Mouse (Mus musculus) testis, postnatal 14 days (tissue): ENCODE measurements around the gene Sel1l.

Source experiments
- DNase-seq: peaks from one replicate; pipeline ENCODE4 v3.0.0; 2021; ENCODE audit warnings: low spot score

The Sel1l gene

DNA sequence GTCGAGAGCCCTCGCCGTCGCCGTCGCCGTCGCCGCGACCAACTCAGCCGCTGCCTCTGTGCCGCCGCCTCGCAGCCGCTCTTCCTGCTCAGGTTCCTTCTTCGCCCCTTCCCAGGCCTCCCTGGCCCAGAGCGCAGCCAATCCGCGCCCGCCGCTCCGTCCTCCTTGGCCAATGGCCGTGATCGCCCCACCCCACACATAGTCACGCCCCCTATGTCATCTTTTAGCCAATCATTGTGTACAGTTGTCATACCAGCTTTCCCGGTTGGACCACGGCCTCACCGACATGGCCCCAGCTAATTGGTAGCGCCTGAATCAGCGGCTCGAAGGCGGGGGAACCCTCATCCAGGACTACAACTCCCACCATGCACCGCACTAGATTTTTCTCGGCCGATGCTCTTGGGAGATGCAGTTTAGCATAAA is at the start of gene Sel1l:
Gene Sel1l (minus strand): TSS at position 113 of the 423 bp plus-strand sequence.
- DNase-seq: peak; percentile 99

GRCm38 (mm10) chr12:91892622-91893560 is 43.9 kb upstream of the Sel1l start:
- DNase-seq: no peak

- DNase-seq: no peak
Measured at GRCm38 (mm10) chr12:91880431-91880830, 31.5 kb upstream of the Sel1l start.

DNA sequence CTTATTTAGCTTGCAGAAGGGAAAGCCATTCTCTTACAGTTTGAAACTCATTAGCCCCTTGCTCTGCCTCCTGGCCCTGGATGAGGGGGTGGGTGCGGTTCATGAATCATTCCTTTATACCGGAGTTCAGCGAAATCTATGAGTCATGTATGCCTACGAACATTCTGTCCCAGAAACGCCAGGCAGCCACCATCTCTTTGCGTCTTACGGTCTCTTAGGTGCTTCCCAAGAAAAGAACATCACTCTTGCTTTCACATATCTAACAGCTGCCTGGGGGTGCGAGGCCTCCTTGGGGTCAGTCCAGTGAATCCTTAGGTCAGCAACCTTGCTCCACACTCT is 29.9 kb upstream of the Sel1l start:
- no peak for DNase-seq

DNA sequence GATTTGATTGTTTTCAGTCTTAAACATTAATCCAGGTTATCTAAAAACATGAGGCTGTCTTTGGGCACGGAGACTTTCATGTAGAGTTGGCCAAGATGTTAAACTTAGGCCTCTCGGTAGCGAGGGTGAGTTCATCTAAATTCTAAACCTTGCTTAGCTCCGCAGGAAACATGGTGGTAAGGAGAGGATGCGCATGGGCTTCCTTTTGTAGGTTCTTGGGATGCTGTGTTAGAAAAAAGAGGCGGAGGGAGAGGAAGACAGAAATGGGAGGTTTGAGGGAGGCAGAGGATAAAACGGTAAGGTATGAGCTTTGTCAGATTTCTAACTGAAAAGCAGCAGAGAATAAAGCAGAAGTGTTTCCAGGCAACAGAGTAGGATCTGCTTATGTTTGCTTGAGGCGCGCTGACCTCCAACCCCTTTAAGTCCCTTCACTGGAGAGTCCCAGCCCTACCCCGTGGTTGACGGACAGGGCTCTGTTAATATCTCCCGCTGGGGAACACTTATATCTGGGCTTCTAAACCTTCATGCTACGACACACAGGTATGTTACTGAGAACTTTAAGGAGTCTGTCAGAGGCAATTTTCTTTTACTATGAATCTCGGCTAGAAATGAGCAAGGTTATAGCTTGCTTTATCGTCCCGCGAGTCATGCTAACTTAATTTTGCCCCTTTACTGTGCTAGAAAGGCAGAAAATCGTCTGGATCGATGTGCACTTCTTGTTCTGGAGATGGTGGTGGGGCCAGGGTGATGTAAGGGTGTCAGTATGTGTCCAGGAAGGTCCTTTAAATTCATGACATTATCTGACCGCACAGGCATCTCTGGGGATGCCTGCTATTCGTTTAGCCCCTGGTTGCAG is 29.3 kb upstream of the Sel1l start:
- no peak for DNase-seq

DNA sequence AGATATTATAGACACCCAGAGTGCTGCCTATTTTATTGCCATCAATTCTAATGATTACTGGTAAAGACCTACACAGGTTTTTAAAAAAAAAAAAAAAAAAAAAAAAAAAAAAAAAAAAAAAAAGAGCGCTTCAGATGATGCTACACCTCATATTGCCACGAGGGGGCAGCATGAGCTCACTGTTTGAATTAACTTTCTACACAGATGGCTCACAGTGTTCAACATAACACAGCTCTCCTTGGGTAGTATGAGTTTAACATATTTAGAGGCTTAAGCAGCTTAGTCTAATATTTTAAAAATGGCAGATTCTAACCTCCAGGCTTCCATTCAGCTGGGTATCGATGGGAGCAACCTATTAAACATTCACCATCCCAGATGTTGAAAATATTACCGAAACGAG is 28.7 kb upstream of the Sel1l start:
- DNase-seq: no peak

DNA sequence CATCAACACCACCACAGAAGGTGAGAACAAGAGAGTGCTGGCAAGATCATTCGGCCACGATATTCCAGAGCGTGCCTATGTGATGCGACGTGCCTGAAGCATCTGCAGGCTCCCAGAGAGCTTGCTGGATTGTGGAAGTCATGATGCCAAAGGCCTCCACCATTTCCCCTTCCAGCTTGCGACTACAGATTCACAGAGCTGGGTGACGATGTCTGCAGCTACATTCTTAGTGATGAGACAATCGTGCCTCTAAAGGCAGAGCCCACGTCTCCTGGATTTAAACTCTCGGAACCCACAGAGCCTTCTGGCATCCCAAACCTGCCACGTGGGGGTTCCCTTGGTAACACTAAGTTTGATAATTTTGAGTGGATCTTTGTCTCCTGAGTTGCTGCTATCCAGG is 21.7 kb upstream of the Sel1l start:
- DNase-seq: no peak

DNA sequence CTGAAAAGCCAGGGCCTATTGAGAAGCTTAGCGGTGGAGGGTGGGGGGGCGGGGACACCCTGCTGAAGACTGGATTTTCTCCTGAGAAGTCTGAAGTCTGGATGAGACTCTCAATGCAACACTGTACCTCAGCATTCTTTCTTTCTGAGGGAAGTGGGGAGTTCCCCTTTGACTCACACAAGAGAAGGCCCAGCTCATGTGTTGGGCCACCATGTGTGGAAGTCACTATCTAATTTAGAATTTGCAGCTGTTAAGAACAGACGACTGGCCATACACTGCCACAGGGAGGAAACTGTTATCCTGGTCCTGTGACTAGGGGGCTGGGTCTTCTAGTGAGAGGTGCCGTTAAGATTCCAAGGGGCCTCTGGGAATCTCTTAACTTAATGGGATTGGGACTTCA is 20.4 kb upstream of the Sel1l start:
- no peak for DNase-seq

DNA sequence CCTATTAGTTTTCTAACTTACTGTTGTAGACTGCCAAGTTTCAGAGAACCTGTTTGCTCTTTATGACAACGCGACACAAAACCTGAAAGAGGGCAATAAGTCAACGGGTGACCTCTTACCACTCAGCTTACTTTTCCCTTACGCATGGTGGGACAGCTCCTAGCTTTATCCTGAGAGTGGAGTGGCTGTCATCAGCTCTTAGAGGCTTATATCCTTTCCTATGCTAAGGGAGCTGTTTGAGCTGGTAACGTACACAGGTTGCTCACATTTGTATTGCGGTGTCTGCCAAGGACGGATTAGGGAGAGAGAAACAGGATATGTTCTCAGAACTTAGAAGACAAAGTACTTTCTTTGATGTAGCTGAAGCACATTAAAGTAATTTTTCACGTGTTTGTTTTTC is 5.4 kb upstream of the Sel1l start:
- DNase-seq: no peak

DNA sequence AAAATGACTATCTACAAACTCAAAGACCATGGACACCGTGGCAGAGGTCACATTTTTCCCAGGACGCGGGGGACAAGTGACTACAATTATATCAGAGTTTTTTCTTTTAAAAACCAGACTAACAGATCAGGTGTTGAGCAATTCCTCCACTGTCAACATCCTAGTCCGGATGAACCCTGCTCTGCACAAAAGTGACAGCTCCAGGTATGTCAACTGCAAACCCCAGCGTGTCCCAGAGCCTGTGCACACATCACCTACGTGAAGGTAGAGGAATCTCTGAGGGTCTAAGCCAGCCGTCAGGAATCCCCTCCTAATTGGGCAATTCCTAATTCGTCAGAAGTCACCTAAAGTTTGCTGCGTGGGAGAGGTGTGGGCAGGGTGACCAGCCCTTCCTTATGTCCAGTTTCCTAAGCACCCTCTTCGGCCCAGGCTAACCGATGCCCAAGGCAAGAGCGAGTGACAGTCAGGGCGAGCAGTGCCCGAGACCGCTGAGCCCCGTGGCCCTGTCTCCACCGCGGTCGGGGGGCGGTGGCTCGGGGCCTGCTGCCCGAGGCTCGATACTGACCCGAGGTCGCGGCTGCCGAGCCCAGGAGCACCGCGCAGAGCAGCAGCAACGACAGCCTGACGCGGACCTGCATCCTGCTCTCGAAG is 438 bp downstream of the Sel1l start:
- DNase-seq: no peak

- DNase-seq: no peak
Measured at GRCm38 (mm10) chr12:91846038-91846437, 2.9 kb downstream of the Sel1l start.

DNA sequence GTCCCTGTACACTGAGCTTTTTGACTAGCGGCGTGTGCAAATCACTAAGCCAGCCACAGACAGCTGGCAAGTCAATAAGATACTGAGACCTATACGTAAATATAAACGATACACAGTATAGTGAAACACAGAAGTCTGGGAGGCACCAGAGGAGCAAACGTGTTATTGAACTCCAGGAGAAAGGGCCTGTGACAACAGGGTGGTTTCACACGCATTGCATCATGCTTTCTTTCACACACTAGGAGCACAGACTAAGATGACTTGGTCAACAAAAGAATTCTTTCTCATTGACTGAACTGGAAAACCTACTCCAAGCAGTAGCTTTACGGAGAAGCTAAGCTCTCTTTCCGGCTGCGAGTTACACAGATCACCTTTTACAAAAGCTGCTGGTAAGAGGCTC is 3.6 kb downstream of the Sel1l start:
- no peak for DNase-seq

GRCm38 (mm10) chr12:91844542-91844941 is 4.4 kb downstream of the Sel1l start:
- no peak for DNase-seq

DNA sequence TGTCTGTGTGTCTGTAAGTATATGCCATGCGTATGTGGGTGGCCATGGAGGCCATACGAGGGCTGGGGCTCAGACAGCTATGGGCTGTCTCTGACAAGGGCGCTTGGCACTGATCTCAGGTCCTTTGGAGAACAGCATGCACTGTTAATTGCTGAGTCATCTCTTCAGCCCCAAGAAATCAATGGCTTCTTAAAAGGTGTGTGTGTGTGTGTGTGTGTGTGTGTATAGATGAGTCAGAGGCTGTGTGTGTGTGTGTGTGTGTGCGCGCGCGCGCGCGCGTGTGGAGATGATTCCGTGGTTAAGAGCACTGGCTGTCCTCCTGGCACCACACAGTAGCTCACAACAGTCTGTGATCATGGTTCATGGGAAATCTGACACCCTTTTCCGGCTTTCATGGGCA is 5.1 kb downstream of the Sel1l start:
- DNase-seq: no peak

GRCm38 (mm10) chr12:91841714-91842113 is 7.2 kb downstream of the Sel1l start:
- no peak for DNase-seq

DNA sequence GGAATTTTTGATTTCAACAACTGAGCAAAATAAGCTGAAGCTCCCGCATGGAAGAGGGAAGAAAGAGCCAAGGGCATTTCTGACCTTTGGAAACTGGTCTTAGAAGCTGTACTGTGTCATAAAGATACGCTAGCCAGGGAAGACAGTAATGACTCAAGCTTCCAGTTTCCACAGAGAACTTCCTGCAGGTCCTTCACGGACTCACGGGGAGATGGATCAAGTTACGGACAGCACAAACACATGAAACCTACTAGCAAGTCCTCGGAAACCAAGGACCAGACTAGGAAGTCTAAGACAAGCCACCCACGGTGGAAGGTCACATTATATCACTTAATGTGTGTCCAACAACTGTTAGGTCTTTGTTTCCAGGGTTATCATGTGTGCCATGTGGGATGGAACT is 10.7 kb downstream of the Sel1l start:
- no peak for DNase-seq

DNA sequence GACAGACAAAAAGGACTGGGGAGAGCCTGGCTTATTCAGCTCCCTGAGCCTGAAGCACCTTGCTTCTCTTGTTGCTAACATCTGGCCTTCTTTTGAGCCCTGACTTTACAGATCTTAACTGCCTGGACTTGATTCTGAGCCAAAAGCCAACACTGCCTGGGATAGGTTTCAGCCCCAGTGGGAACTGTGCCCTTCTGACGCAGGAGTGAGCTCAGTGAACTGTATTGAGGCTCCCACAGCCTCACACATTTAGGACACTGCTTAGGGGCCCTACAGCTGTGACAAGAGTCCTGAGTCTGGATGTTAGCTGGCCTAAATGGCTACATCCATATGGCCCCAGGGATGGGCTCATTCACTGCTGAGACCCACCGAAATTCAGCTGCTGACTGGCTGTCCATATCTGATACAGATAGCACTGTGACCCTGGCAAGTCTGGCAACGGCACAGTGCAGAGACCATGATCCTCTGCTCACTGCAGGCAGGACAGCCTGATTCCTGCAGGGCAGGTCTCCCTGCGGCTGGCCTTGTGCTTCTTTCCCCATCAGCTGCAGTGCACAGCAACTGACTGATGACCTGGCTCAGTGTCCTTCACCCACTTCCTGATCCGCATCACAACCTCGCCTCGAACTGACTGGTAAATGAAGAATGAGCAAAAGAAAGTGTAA is 11.4 kb downstream of the Sel1l start:
- DNase-seq: no peak

DNA sequence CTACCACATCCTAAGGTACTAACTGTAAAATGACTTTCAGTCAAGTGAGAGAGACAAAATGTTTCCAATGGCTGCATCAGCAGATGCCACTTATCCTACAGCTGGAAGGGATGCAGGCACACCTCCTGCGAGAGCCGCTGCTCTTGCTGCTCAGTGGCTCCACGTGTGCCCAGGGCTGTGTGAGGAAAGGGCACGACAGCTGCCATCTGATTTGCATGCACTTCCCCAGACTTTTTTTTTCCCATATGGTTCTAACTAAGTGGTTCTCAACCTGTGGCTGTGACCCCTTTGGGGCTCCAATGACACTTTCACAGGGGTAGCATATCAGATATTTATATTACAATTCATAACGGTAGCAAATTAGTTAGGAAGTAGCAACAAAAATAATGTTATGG is 15.0 kb downstream of the Sel1l start:
- DNase-seq: no peak

GRCm38 (mm10) chr12:91833237-91833938 is 15.6 kb downstream of the Sel1l start:
- DNase-seq: no peak

- DNase-seq: no peak
Measured at GRCm38 (mm10) chr12:91831410-91831809, 17.5 kb downstream of the Sel1l start.

GRCm38 (mm10) chr12:91820461-91820860 is 28.5 kb downstream of the Sel1l start:
- DNase-seq: no peak
